Mouse (Mus musculus) heart, postnatal 4 days (tissue): Measurements from ENCODE around the gene Armc5. TPM values are rescaled to one million over a fixed set of nuclear protein-coding genes. Genes with fewer than 3 reads are reported as not detected.

Experiments used
- DNase-seq: peaks from one replicate; pipeline ENCODE4 v3.0.0; 2021
- total RNA-seq, 2 experiments: library from RNA; stranded (reverse); gene quantifications; 2 replicates each; pipeline ENCODE4 v1.2.3; 2021

Gene Armc5
- 10 to 100 TPM; 13.3 to 13.8 TPM for total RNA-seq

GRCm38 (mm10) chr7:128236856-128237592 lies at the start of gene Armc5:
TSS of gene Armc5 (plus strand) at chr7:128237342.
- peak; percentile 94 for DNase-seq

GRCm38 (mm10) chr7:128201607-128202006 lies 35.5 kb upstream of the Armc5 start:
- no peak for DNase-seq

GRCm38 (mm10) chr7:128203071-128203470 lies 34.1 kb upstream of the Armc5 start:
- DNase-seq: no peak

- DNase-seq: no peak
Measured at GRCm38 (mm10) chr7:128204179-128204578, 33.0 kb upstream of the Armc5 start.

GRCm38 (mm10) chr7:128205695-128206094 lies 31.4 kb upstream of the Armc5 start:
- peak; percentile 25 for DNase-seq

- peak; percentile 64 for DNase-seq
Measured at GRCm38 (mm10) chr7:128206152-128206551, 31.0 kb upstream of the Armc5 start, which contains the start of gene Cox6a2. TSS of gene Cox6a2 (minus strand) at chr7:128206387.

- peak; percentile 78 for DNase-seq
Measured at GRCm38 (mm10) chr7:128208187-128208586, 29.0 kb upstream of the Armc5 start.

GRCm38 (mm10) chr7:128209826-128210225 lies 27.3 kb upstream of the Armc5 start:
- no peak for DNase-seq

GRCm38 (mm10) chr7:128219952-128220351 lies 17.2 kb upstream of the Armc5 start:
- DNase-seq: no peak

GRCm38 (mm10) chr7:128220936-128221335 lies 16.2 kb upstream of the Armc5 start:
- DNase-seq: no peak

- no peak for DNase-seq
Measured at GRCm38 (mm10) chr7:128231741-128232140, 5.4 kb upstream of the Armc5 start.

GRCm38 (mm10) chr7:128234796-128235195 lies 2.3 kb upstream of the Armc5 start:
- no peak for DNase-seq

- DNase-seq: no peak
Measured at GRCm38 (mm10) chr7:128235481-128235880, 1.7 kb upstream of the Armc5 start.

GRCm38 (mm10) chr7:128236426-128236825 lies 716 bp upstream of the Armc5 start:
- DNase-seq: no peak

- DNase-seq: no peak
Measured at GRCm38 (mm10) chr7:128237593-128237926, 418 bp downstream of the Armc5 start.

- peak; percentile 100 for DNase-seq
Measured at GRCm38 (mm10) chr7:128237927-128238778, 1.0 kb downstream of the Armc5 start, which contains the start of gene 9130023H24Rik. TSS of gene 9130023H24Rik (minus strand) at chr7:128238031.

- DNase-seq: peak; percentile 62
Measured at GRCm38 (mm10) chr7:128238991-128239390, 1.8 kb downstream of the Armc5 start.

GRCm38 (mm10) chr7:128240131-128240784 lies 3.1 kb downstream of the Armc5 start:
- DNase-seq: no peak

- DNase-seq: no peak
Measured at GRCm38 (mm10) chr7:128242331-128242730, 5.2 kb downstream of the Armc5 start.

GRCm38 (mm10) chr7:128243921-128244320 lies 6.8 kb downstream of the Armc5 start:
- DNase-seq: no peak

GRCm38 (mm10) chr7:128244410-128245025 lies 7.4 kb downstream of the Armc5 start:
- no peak for DNase-seq

GRCm38 (mm10) chr7:128245547-128245946 lies 8.4 kb downstream of the Armc5 start:
- DNase-seq: no peak
